Mouse (Mus musculus) small intestine, adult 2 months (tissue): ENCODE measurements around the gene RPS10-NUDT3. TPM values are rescaled to one million over a fixed set of nuclear protein-coding genes. Genes with fewer than 3 reads are reported as not detected.
"Not testable (repeated sequence)": the region's sequence is repeated elsewhere in the genome, so short reads cannot be mapped to it uniquely, and the experiment has no call there.

Source experiments
- H3K27ac ChIP-seq: fragments of 200-500 bp; 2 replicates; pipeline ENCODE4 v1.5.1; 2012; ENCODE audit warnings: low read depth, low read length, control low read depth, inconsistent platforms; ENCODE audit not compliant: insufficient read depth
- H3K27me3 ChIP-seq: fragments of 200-500 bp; 2 replicates; pipeline ENCODE4 v1.6.1; 2012; ENCODE audit warnings: mild to moderate bottlenecking, moderate library complexity, low read length, inconsistent platforms; ENCODE audit not compliant: control insufficient read depth, insufficient read depth
- H3K36me3 ChIP-seq: fragments of 200-500 bp; 2 replicates; pipeline ENCODE4 v1.6.1; 2012; ENCODE audit warnings: mild to moderate bottlenecking, low read length, control low read depth, inconsistent platforms; ENCODE audit not compliant: control insufficient read depth, insufficient read depth
- H3K4me1 ChIP-seq: fragments of 200-500 bp; 2 replicates; pipeline ENCODE4 v1.6.1; 2012; ENCODE audit warnings: low read length, inconsistent platforms, mixed read lengths; ENCODE audit not compliant: control insufficient read depth, insufficient read depth, insufficient read length
- H3K4me3 ChIP-seq: fragments of 200-500 bp; 2 replicates; pipeline ENCODE4 v1.5.1; 2012; ENCODE audit warnings: low read depth, mild to moderate bottlenecking, control low read depth, inconsistent platforms, low read length, moderate library complexity
- CTCF ChIP-seq: fragments of 200-500 bp; IDR thresholded peaks from 2 replicates; pipeline ENCODE4 v1.5.1; 2012; ENCODE audit warnings: low read depth, mild to moderate bottlenecking, control low read depth, inconsistent platforms, low read length, moderate library complexity, mixed read lengths; ENCODE audit not compliant: insufficient replicate concordance, insufficient read length; ENCODE audit errors: extremely low read depth
- POLR2A ChIP-seq: fragments of 200-500 bp; IDR thresholded peaks from 2 replicates; pipeline ENCODE4 v1.6.1; 2012; ENCODE audit warnings: low read depth, mild to moderate bottlenecking, control low read depth, inconsistent platforms, low read length, moderate library complexity
- WGBS: fragments of 180-500 bp; shearing (Covaris S2); methylation state at CpG from one replicate; pipeline ENCODE4 v1.1.7; 2018; 5-methylcytosine and 5-hydroxymethylcytosine counted together
- polyA plus RNA-seq: library from polyadenylated mRNA; depleted of rRNA; stranded (reverse); fragments of >200 nt; gene quantifications from 2 replicates; pipeline ENCODE4 v1.2.3, GENCODE M21; 2012

RPS10-NUDT3 gene
- polyA plus RNA-seq, 1 experiment: not detected

DNA sequence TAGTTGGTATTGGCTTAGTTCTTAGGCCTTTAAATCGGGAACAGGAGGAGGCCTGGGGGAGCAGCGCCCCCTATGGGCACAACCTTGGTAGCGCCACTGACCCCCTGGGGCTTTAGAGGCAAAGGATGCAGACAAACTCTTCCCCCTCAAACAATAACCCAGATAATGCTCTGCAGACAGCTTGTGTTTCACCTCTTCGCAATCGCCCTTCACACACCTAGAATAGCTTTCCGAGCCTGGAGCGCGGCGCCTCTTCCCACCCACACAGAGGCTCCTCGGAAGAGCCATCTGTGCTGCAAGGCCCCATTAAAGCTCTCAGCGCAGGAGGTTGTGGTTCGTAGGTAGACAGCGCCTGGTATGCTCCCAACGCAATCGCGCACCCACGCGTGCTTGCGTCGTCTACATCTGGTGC, 3.9 kb upstream of the RPS10-NUDT3 start:
- Histone ChIP-seq H3K36me3 (no peaks in the 10 kb centered on the region), H3K27ac (no peak overlapping the region), H3K27me3 (no peaks in the 10 kb centered on the region), H3K4me1 (peaks cover 4% of the 10 kb centered on the region; the same call in 1 of the 2 replicates), H3K4me3 (no peak overlapping the region)
- 83% methylated on average over 20 of the region's 20 CpGs for WGBS
- TF ChIP-seq POLR2A: no peak
- peak; percentile 68; the same call in 1 of the 2 replicates for TF ChIP-seq CTCF

DNA sequence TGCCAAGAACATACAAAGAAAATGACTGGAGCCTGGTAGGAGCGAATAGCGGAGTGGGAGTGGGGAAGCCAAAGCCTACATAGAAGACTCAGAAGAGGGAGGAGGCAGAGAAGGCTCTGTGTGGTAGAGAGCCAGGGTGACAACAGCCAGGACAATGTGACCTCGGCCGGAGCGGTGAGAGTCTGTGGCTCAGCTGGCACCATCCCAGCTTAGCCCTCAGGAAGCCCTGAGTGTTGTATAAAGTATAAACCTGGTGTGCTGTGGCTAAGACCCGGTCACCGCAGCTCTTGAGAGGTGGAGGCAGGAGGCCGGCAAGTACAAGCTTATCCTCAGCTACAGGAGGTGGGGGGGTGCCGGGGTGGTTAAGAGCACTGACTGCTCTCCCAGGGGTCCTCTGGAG, 2.3 kb upstream of the RPS10-NUDT3 start:
- Histone ChIP-seq H3K27me3 (no peaks in the 10 kb centered on the region), H3K27ac (no peak overlapping the region), H3K36me3 (peaks cover 15% of the 10 kb centered on the region), H3K4me1 (peaks cover 9% of the 10 kb centered on the region; the same call in 1 of the 2 replicates), H3K4me3 (no peak overlapping the region)
- WGBS: 82% methylated on average over 9 of the region's 9 CpGs
- TF ChIP-seq POLR2A (no peak), CTCF (no peak)

DNA sequence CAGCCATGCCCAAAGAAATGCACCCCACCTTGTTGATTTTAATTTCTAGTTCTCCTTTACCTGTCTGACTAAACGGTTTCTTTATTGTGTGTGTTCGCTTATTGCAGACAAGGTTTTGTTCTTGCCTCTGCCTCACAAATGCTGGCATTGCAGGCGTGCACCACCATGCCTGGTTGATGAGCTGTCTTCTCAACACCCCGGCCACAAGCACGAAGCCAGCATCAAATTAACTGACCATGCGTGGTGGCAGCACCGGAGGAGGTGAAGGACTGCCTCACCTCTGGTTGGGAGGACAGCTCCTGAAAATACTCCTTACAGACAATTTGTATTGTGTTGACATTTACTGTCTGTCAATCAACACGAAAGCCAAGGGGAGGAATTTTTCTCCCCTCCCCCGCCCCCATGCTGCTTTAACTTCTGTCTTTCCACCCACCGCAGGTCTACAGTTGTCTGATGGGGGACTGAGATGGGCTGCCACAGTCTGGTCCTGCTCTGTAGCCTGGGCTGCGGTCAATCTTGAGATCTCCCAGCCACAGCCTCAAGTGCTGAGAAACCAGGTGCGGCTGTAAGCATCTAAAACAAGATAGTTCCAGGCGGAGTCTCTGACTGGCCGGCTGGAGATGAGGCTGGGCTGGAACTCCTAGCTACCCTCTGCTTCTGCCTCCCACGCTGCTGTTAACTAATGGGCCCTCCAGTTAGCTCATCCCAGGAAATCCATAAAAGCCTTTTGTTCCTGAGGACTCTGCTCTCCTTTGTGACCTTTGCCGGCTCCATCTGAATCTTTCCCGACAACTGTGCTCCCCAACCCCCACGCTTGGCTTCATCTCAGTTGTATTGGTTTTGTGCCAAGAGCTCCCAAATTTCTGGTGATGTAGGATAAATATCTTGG, 1.4 kb upstream of the RPS10-NUDT3 start, which contains the start of gene Rps10:
TSS of gene Rps10 (minus strand) at position 538 of the 889 bp plus-strand sequence.
- Histone ChIP-seq H3K36me3 (peaks cover 24% of the 10 kb centered on the region), H3K4me3 (peak within 1 kb of the TSS; percentile 81), H3K27ac (no peak within 1 kb of the TSS; the same call in 1 of the 2 replicates), H3K4me1 (peaks cover 9% of the 10 kb centered on the region; the same call in 1 of the 2 replicates), H3K27me3 (no peaks in the 10 kb centered on the region)
- 58% methylated on average over 18 of the region's 18 CpGs for WGBS
- TF ChIP-seq CTCF (no peak), POLR2A (no peak)

DNA sequence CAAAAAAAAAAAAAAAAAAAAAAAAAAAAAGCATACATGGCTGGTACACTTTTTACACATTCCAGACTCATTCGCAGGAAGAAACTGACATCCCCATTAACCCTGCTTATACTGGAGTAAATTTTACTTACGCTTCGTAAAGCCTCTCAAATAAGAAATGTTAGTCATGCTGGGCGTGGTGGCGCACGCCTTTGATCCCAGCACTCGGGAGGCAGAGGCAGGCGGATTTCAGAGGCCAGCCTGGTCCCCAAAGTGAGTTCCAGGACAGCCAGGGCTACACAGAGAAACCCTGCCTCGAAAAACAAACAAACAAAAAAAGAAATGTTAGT, 517 bp upstream of the RPS10-NUDT3 start:
- 24% methylated on average over 9 of the region's 9 CpGs for WGBS
- H3K27me3 ChIP-seq, H3K4me1 ChIP-seq: not testable (repeated sequence)
- Histone ChIP-seq H3K27ac (peak overlapping the region; percentile 30; the same call in 1 of the 2 replicates), H3K4me3 (peak overlapping the region; percentile 81), H3K36me3 (peaks cover 32% of the 10 kb centered on the region)

- TF ChIP-seq POLR2A (no peak), CTCF (peak; percentile 82; the same call in 1 of the 2 replicates)
- Histone ChIP-seq H3K36me3 (peaks cover 39% of the 10 kb centered on the region), H3K27ac (no peak overlapping the region), H3K27me3 (no peaks in the 10 kb centered on the region), H3K4me1 (peaks cover 13% of the 10 kb centered on the region; the same call in 1 of the 2 replicates), H3K4me3 (no peak overlapping the region)
- WGBS: 69% methylated on average over 2 of the region's 2 CpGs
These were observed 5.6 kb downstream of the RPS10-NUDT3 start for GRCm38 (mm10) chr17:27629249-27630020.

- Histone ChIP-seq H3K27me3 (no peaks in the 10 kb centered on the region), H3K4me3 (no peak overlapping the region), H3K4me1 (peaks cover 9% of the 10 kb centered on the region; the same call in 1 of the 2 replicates), H3K36me3 (peaks cover 34% of the 10 kb centered on the region), H3K27ac (no peak overlapping the region)
- 75% methylated on average over 8 of the region's 8 CpGs for WGBS
- TF ChIP-seq CTCF: no peak
- no peak for TF ChIP-seq POLR2A
These were observed 6.6 kb downstream of the RPS10-NUDT3 start for GRCm38 (mm10) chr17:27628376-27628775.

- peaks cover 26% of the 10 kb centered on the region for H3K36me3 ChIP-seq
- H3K27me3 ChIP-seq: no peaks in the 10 kb centered on the region
- peak; percentile 18; the same call in 1 of the 2 replicates for TF ChIP-seq CTCF
- no peak for TF ChIP-seq POLR2A
- no peak overlapping the region for H3K4me3 ChIP-seq
- H3K4me1 ChIP-seq: peaks cover 7% of the 10 kb centered on the region; the same call in 1 of the 2 replicates
- 22% methylated on average over 5 of the region's 5 CpGs for WGBS
- no peak overlapping the region for H3K27ac ChIP-seq
These were observed 7.6 kb downstream of the RPS10-NUDT3 start for GRCm38 (mm10) chr17:27627451-27627850.
